Mouse (Mus musculus) myocyte (in vitro differentiated cells): ENCODE data around the gene Art3. TPM values are rescaled to one million over a fixed set of nuclear protein-coding genes. Genes with fewer than 3 reads are reported as not detected.

Source experiments
- H3K27me3 ChIP-seq: one replicate; pipeline ENCODE4 v1.6.1; 2011; ENCODE audit not compliant: control insufficient read depth, insufficient read depth, insufficient read length
- H3K36me3 ChIP-seq: one replicate; pipeline ENCODE4 v1.6.1; 2011; ENCODE audit not compliant: control insufficient read depth, insufficient read depth
- H3K4me2 ChIP-seq: one replicate; pipeline ENCODE4 v1.6.1; 2011; ENCODE audit warnings: low read depth, control low read depth
- H3K4me3 ChIP-seq: one replicate; pipeline ENCODE4 v1.5.1; 2011; ENCODE audit warnings: mild to moderate bottlenecking, control low read depth, moderate library complexity
- H3K79me2 ChIP-seq: one replicate; pipeline ENCODE4 v1.6.1; 2011; ENCODE audit not compliant: control insufficient read depth, insufficient read depth
- H3ac ChIP-seq: one replicate; pipeline ENCODE4 v1.6.1; 2011; ENCODE audit not compliant: control insufficient read depth, insufficient read length
- CEBPB ChIP-seq: IDR thresholded peaks from 2 replicates; pipeline ENCODE4 v1.6.1; 2011; ENCODE audit warnings: mild to moderate bottlenecking, moderate library complexity; ENCODE audit not compliant: poor library complexity, insufficient read depth, severe bottlenecking
- E2F4 ChIP-seq: IDR thresholded peaks from one replicate; pipeline ENCODE4 v1.6.1; 2011; ENCODE audit warnings: mild to moderate bottlenecking, control low read depth, moderate library complexity; ENCODE audit not compliant: insufficient read depth
- MAX ChIP-seq: IDR thresholded peaks from one replicate; pipeline ENCODE4 v1.6.1; 2011; ENCODE audit warnings: low read depth, mild to moderate bottlenecking, control low read depth
- MYOD1 ChIP-seq, 3 experiments: IDR thresholded peaks; one replicate each; pipeline ENCODE4 v1.6.1; 2011; ENCODE audit warnings: control low read depth in 2 of 3, low read depth in 2 of 3, mild to moderate bottlenecking in 2 of 3, moderate library complexity in 1 of 3; ENCODE audit not compliant: insufficient read length in 2 of 3, control insufficient read depth in 1 of 3
- MYOG ChIP-seq, 3 experiments: IDR thresholded peaks; one replicate each; pipeline ENCODE4 v1.6.1; 2011; ENCODE audit warnings: control low read depth in 2 of 3, low read depth in 2 of 3, mild to moderate bottlenecking in 2 of 3; ENCODE audit not compliant: insufficient read length in 2 of 3, control insufficient read depth in 1 of 3, insufficient read depth in 1 of 3
- POLR2A ChIP-seq: IDR thresholded peaks from one replicate; pipeline ENCODE4 v1.6.1; 2011; ENCODE audit warnings: low read depth, mild to moderate bottlenecking, control low read depth, moderate library complexity; ENCODE audit not compliant: insufficient read length
- POLR2AphosphoS2 ChIP-seq: IDR thresholded peaks from one replicate; pipeline ENCODE4 v1.6.1; 2011; ENCODE audit warnings: low read depth, control low read depth; ENCODE audit not compliant: insufficient read length
- REST ChIP-seq: IDR thresholded peaks from one replicate; pipeline ENCODE4 v1.6.1; 2011; ENCODE audit warnings: mild to moderate bottlenecking, control low read depth, moderate library complexity; ENCODE audit not compliant: insufficient read depth, insufficient read length
- SRF ChIP-seq: IDR thresholded peaks from one replicate; pipeline ENCODE4 v1.6.1; 2011; ENCODE audit warnings: low read depth; ENCODE audit not compliant: control insufficient read depth, insufficient read length
- TCF12 ChIP-seq: IDR thresholded peaks from one replicate; pipeline ENCODE4 v1.6.1; 2011; ENCODE audit warnings: mild to moderate bottlenecking, control low read depth; ENCODE audit not compliant: poor library complexity, insufficient read depth, severe bottlenecking
- TCF3 ChIP-seq: IDR thresholded peaks from one replicate; pipeline ENCODE4 v1.6.1; 2011; ENCODE audit warnings: low read depth, control low read depth; ENCODE audit not compliant: insufficient read length
- USF1 ChIP-seq: IDR thresholded peaks from one replicate; pipeline ENCODE4 v1.6.1; 2011; ENCODE audit warnings: low read depth, mild to moderate bottlenecking, control low read depth, moderate library complexity
- polyA plus RNA-seq: library from polyadenylated mRNA; unstranded; fragments of >200 nt; fragmentation: generic; extraction: Trizol; gene quantifications from one replicate; pipeline ENCODE4 v1.2.1, GENCODE M21; 2012; ENCODE audit warnings: missing spikeins

Art3 gene
- polyA plus RNA-seq, 1 experiment: 3.8 TPM

GRCm38 (mm10) chr5:92441494-92441893 is 109.9 kb downstream of the Art3 start:
- H3K27me3 ChIP-seq: no peaks in the 10 kb centered on the region
- TF ChIP-seq CEBPB: no peak
- no peak for TF ChIP-seq MYOD1 (IDR thresholded peaks at IDR 0.05; ENCODE audit: control insufficient read depth in 1 of 3, insufficient read length in 2 of 3, low read depth in 2 of 3)
- TF ChIP-seq E2F4: no peak
- no peak for TF ChIP-seq SRF
- no peak for TF ChIP-seq TCF12
- TF ChIP-seq TCF3: no peak
- TF ChIP-seq REST: no peak
- TF ChIP-seq POLR2A: no peak
- no peak for TF ChIP-seq MYOG (IDR thresholded peaks at IDR 0.05; ENCODE audit: control insufficient read depth in 1 of 3, insufficient read depth in 1 of 3, insufficient read length in 2 of 3, low read depth in 2 of 3)
- no peak for TF ChIP-seq MAX
- no peak for TF ChIP-seq USF1
- no peak for TF ChIP-seq POLR2AphosphoS2
- H3K4me2 ChIP-seq: no peak overlapping the region
- H3ac ChIP-seq: no peak overlapping the region
- no peaks in the 10 kb centered on the region for H3K79me2 ChIP-seq
- no peak overlapping the region for H3K4me3 ChIP-seq
- H3K36me3 ChIP-seq: peaks cover 9% of the 10 kb centered on the region

- H3K27me3 ChIP-seq: no peaks in the 10 kb centered on the region
- H3K36me3 ChIP-seq: peaks cover 20% of the 10 kb centered on the region
- no peak for TF ChIP-seq MAX
- TF ChIP-seq TCF3: no peak
- TF ChIP-seq POLR2AphosphoS2: no peak
- TF ChIP-seq TCF12: no peak
- TF ChIP-seq SRF: no peak
- no peak for TF ChIP-seq MYOD1 (IDR thresholded peaks at IDR 0.05; ENCODE audit: control insufficient read depth in 1 of 3, insufficient read length in 2 of 3, low read depth in 2 of 3)
- no peak for TF ChIP-seq E2F4
- no peak for TF ChIP-seq CEBPB
- TF ChIP-seq MYOG (IDR thresholded peaks at IDR 0.05; ENCODE audit: control insufficient read depth in 1 of 3, insufficient read depth in 1 of 3, insufficient read length in 2 of 3, low read depth in 2 of 3): no peak
- no peak for TF ChIP-seq POLR2A
- TF ChIP-seq USF1: no peak
- no peak for TF ChIP-seq REST
- H3K4me2 ChIP-seq: no peak overlapping the region
- H3ac ChIP-seq: no peak overlapping the region
- no peaks in the 10 kb centered on the region for H3K79me2 ChIP-seq
- no peak overlapping the region for H3K4me3 ChIP-seq
Observed at GRCm38 (mm10) chr5:92442914-92443313, 111.3 kb downstream of the Art3 start.

DNA sequence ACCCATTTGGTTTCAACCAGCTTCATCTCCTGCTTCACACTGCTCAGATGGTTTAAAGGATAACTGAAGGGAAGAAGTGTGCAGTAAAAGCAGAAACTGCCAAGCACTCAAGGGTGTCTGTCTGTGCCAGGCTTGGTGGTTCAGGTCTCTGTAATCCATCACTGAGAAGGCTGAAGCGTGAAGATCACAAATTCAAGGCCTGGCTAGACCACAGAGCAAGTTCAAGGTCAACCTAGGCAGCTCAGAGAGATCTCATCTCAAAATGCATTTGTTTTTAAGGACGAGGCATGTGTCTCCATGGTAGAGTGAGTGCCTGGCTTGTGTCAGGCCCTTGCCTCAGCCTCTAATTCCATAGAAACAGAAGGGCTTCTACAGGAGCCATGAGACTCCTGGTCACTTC is 113.4 kb downstream of the Art3 start:
- TF ChIP-seq E2F4 (no peak), TCF12 (no peak), POLR2AphosphoS2 (no peak), TCF3 (no peak), MAX (no peak), USF1 (no peak), REST (no peak), SRF (no peak), POLR2A (no peak), CEBPB (no peak), MYOG (IDR thresholded peaks at IDR 0.05; ENCODE audit: control insufficient read depth in 1 of 3, insufficient read depth in 1 of 3, insufficient read length in 2 of 3, low read depth in 2 of 3) (no peak), MYOD1 (IDR thresholded peaks at IDR 0.05; ENCODE audit: control insufficient read depth in 1 of 3, insufficient read length in 2 of 3, low read depth in 2 of 3) (no peak)
- Histone ChIP-seq H3ac (no peak overlapping the region), H3K79me2 (no peaks in the 10 kb centered on the region), H3K4me3 (no peak overlapping the region), H3K27me3 (no peaks in the 10 kb centered on the region), H3K36me3 (peaks cover 33% of the 10 kb centered on the region), H3K4me2 (no peak overlapping the region)

- Histone ChIP-seq H3K36me3 (peaks cover 33% of the 10 kb centered on the region), H3K79me2 (no peaks in the 10 kb centered on the region), H3K27me3 (no peaks in the 10 kb centered on the region), H3K4me3 (no peak overlapping the region), H3K4me2 (no peak overlapping the region), H3ac (no peak overlapping the region)
- TF ChIP-seq REST (no peak), E2F4 (no peak), SRF (no peak), TCF12 (no peak), MAX (no peak)
Observed at GRCm38 (mm10) chr5:92446736-92447135, 115.1 kb downstream of the Art3 start.

GRCm38 (mm10) chr5:92452876-92453275 is 121.2 kb downstream of the Art3 start:
- Histone ChIP-seq H3K27me3 (no peaks in the 10 kb centered on the region), H3ac (no peak overlapping the region), H3K36me3 (peaks cover 41% of the 10 kb centered on the region), H3K4me3 (no peak overlapping the region), H3K4me2 (no peak overlapping the region), H3K79me2 (no peaks in the 10 kb centered on the region)
- TF ChIP-seq MYOG (IDR thresholded peaks at IDR 0.05; ENCODE audit: control insufficient read depth in 1 of 3, insufficient read depth in 1 of 3, insufficient read length in 2 of 3, low read depth in 2 of 3): no peak
- TF ChIP-seq SRF: no peak
- no peak for TF ChIP-seq TCF3
- no peak for TF ChIP-seq MAX
- no peak for TF ChIP-seq MYOD1 (IDR thresholded peaks at IDR 0.05; ENCODE audit: control insufficient read depth in 1 of 3, insufficient read length in 2 of 3, low read depth in 2 of 3)
- no peak for TF ChIP-seq TCF12
- no peak for TF ChIP-seq REST
- no peak for TF ChIP-seq POLR2AphosphoS2
- TF ChIP-seq E2F4: no peak
- no peak for TF ChIP-seq CEBPB
- TF ChIP-seq USF1: no peak
- no peak for TF ChIP-seq POLR2A
